Mouse (Mus musculus) regulatory T cell (primary cell): ENCODE results near the gene Olfr1423.
"Not testable (repeated sequence)": the region's sequence is repeated elsewhere in the genome, so short reads cannot be mapped to it uniquely, and the experiment has no call there.

ENCODE experiments used
- in situ Hi-C: fragments of 300-600 bp; cut with MboI, MseI; formaldehyde crosslinking; loops from one replicate; pipeline ENCODE4 v1.15.1; 2025; ENCODE audit warnings: high pct_unique_total_duplicates

Olfr1423 gene

GRCm38 (mm10) chr19:12007105-12007931 is 33.8 kb downstream of the Olfr1423 start:
- in situ Hi-C loops = loop anchor here (25.0 kb wide), 3 partner anchors 520 to 805 kb away; partner anchors contain the start of genes Gm4952 and Gm8369

- in situ Hi-C loops = loop anchor here (25.0 kb wide), 3 partner anchors 519 to 806 kb away; partner anchors contain the start of genes Gm4952 and Gm8369
Measured at GRCm38 (mm10) chr19:12006361-12006947, 34.7 kb downstream of the Olfr1423 start.

DNA sequence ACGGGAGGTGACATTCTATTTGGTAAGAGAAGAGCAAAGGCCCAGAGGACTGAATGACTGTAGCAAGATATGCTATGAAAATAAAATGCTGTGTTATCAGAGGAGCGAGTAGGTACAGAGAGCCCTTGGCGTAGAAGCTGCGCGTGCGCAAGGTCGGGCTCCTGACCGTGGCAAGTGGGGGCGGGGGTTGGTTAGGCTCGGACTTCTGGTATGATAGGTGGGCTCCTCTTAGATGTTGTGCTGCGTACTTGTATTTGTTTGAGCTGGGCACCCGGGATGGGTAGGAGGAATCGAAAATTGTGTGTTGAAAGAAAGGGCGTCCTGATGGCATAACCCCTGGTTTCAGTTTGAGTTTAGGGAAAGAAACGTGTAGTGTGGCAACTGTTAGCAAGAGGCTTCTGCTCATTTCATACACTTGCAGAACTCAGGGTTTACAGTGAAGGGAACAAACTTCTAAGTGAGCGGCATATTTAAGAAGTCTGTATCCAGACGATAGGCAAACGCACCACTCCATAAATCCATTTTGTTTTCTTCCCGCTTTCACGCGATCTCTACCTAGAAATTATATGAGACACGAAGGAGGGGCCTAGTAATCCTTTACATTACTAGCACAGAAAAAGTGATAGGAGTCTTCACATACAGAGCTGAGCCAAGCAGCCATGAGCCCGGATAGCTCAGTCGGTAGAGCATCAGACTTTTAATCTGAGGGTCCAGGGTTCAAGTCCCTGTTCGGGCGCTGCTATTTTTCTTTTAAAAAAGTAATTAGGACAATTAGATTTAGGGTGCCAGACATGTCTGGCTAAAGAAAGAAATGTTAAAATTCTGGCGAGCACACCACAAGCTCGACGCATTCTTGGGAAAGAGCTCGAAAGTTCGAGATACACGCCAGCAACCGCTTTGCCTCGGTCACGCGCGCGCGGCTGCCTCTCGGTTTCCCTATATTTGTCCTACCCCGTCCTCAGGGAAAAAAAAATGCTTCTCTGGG is 35.4 kb downstream of the Olfr1423 start:
- in situ Hi-C loops = loop anchor here (25.0 kb wide), 3 partner anchors 518 to 807 kb away; partner anchors contain the start of genes Gm4952 and Gm8369

DNA sequence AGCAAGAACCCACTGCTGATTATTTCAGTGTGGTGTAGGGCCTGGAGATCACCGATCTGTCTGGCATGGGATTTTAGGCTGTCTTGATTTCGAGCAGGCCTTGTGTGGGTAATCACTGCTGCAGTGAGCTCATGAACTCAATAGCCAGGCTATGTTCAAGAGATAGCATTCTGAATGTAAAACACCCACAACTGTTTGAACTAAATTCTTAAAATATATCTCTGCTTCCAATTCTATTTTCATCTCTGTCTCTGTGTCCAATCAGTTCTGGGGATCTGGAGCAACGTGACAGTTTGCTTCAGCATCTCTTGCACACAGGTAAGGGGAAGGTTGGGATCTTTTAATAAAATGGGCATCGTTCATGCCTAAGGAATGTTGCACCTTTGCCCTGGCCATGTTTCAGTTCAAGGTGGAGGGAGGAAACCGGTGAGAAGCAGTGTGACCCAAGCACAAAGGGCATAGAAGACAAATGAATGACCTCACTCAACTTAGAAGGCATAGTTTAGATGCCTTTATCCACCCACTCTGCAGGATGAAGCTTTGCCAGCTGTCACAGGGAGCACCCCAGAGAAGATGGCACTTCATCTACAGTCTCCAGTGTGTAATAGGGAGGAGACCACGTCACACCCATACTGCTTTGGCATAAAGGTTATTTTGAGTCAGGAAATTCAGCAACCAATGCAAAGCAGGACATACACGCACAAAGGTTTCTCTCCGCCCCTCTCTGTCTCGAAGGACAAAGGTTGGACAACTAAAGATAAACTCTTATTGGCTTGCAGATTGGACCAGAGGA is 36.7 kb downstream of the Olfr1423 start:
- in situ Hi-C loops = loop anchor here (25.0 kb wide), 3 partner anchors 517 to 808 kb away; partner anchors contain the start of genes Gm4952 and Gm8369

- in situ Hi-C loops = loop anchor here (25.0 kb wide), 3 partner anchors 516 to 809 kb away; partner anchors contain the start of genes Gm4952 and Gm8369
Measured at GRCm38 (mm10) chr19:12003568-12003967, 37.5 kb downstream of the Olfr1423 start.

GRCm38 (mm10) chr19:12002791-12003190 is 38.3 kb downstream of the Olfr1423 start:
- in situ Hi-C loops = loop anchor here (25.0 kb wide), 3 partner anchors 515 to 810 kb away; partner anchors contain the start of genes Gm4952 and Gm8369

DNA sequence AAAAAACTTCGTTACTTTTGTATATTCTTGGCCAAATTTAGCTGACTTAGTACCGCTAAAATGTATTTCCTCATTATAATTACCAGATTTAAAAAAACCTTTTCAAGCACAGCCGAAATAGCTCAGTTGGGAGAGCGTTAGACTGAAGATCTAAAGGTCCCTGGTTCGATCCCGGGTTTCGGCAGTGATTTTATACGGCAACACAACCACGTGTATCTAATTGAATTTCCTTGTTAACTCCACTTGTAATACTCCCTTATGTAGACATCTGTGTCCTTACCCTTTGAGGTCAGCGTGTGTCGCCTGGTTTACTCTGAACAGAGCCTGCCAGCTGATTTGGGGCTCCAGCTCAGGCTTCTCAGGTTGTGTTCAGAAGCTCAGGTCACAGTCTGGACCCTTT is 39.0 kb downstream of the Olfr1423 start:
- in situ Hi-C loops = loop anchor here (25.0 kb wide), 3 partner anchors 515 to 810 kb away; partner anchors contain the start of genes Gm4952 and Gm8369

- in situ Hi-C loops = loop anchor here (25.0 kb wide), 3 partner anchors 514 to 811 kb away; partner anchors contain the start of genes Gm4952 and Gm8369
Measured at GRCm38 (mm10) chr19:12001686-12002085, 39.4 kb downstream of the Olfr1423 start.

- in situ Hi-C loops = loop anchor here (10.0 kb wide), 1 partner anchor 1891 kb away; the partner anchor contains the start of gene Fads2
Measured at GRCm38 (mm10) chr19:11995722-11996448, 45.2 kb downstream of the Olfr1423 start.

GRCm38 (mm10) chr19:11994703-11995431 is 46.2 kb downstream of the Olfr1423 start:
- in situ Hi-C loops = loop anchor here (10.0 kb wide), 1 partner anchor 1890 kb away; the partner anchor contains the start of gene Fads2

GRCm38 (mm10) chr19:11992441-11993029 is 48.6 kb downstream of the Olfr1423 start:
- in situ Hi-C loops = loop anchor here (10.0 kb wide), 1 partner anchor 1888 kb away; the partner anchor contains the start of gene Fads2

GRCm38 (mm10) chr19:11992034-11992433 is 49.1 kb downstream of the Olfr1423 start:
- in situ Hi-C loops = loop anchor here (10.0 kb wide), 1 partner anchor 1887 kb away; the partner anchor contains the start of gene Fads2

DNA sequence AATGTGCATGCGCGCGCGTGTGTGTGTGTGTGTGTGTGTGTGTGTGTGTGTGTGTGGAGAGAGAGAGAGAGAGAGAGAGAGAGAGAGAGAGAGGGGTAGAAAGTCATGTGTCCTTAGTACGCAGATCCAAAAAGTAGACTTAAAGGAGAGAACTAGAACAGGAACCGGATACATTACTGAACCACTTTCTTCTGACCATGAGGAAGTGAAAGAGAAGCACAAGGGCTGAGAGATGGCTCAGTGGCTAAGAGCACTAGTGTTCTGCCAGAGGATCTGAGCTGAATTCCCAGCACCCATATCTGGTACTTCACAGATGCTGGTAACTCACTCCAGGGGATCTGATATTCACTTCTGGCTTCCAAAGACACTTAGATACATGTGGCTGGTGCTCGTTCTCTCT is 51.8 kb downstream of the Olfr1423 start:
- in situ Hi-C loops = no loop called here

DNA sequence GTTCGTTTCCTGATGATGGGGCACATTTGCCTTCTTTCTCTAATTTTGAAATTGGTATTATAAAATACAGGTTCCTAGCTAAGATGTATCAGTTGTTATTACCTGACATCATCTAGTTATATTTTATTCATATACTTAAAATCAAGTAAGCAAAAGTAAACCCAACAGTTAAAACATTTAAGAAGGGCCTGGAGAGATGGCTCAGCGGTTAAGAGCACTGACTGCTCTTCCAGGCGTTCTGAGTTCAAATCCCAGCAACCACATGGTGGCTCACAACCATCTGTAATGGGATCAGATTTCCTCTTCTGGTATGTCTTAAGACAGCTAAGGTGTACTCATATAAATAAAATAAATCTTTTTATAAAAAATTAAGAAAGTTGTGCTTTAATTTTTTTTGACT is 53.3 kb downstream of the Olfr1423 start:
- in situ Hi-C loops = no loop called here

GRCm38 (mm10) chr19:11984614-11985013 is 56.5 kb downstream of the Olfr1423 start:
- in situ Hi-C loops = not testable (repeated sequence)
